Mouse (Mus musculus) C2C12 (cell line): Measurements from ENCODE around the gene Psma5.

Experiments
- CEBPB ChIP-seq: IDR thresholded peaks from one replicate; pipeline ENCODE4 v1.6.1; 2011; ENCODE audit warnings: low read depth, mild to moderate bottlenecking, control low read depth, moderate library complexity
- CTCF ChIP-seq: IDR thresholded peaks from one replicate; pipeline ENCODE4 v1.5.1; 2011; ENCODE audit not compliant: control insufficient read depth, insufficient read depth, insufficient read length
- FOSL1 ChIP-seq: IDR thresholded peaks from one replicate; pipeline ENCODE4 v1.8.0; 2011; ENCODE audit warnings: mild to moderate bottlenecking, low read length; ENCODE audit not compliant: poor library complexity, insufficient read depth, severe bottlenecking
- MAX ChIP-seq: IDR thresholded peaks from one replicate; pipeline ENCODE4 v1.6.1; 2011; ENCODE audit warnings: mild to moderate bottlenecking, control low read depth
- MYOD1 ChIP-seq: IDR thresholded peaks from one replicate; pipeline ENCODE4 v1.6.1; 2011; ENCODE audit warnings: low read depth; ENCODE audit not compliant: control insufficient read depth, insufficient read length
- MYOG ChIP-seq: IDR thresholded peaks from one replicate; pipeline ENCODE4 v1.6.1; 2011; ENCODE audit not compliant: control insufficient read depth, insufficient read length; ENCODE audit errors: extremely low read depth
- USF1 ChIP-seq: IDR thresholded peaks from one replicate; pipeline ENCODE4 v1.6.1; 2011; ENCODE audit warnings: low read depth, mild to moderate bottlenecking, control low read depth, moderate library complexity

DNA sequence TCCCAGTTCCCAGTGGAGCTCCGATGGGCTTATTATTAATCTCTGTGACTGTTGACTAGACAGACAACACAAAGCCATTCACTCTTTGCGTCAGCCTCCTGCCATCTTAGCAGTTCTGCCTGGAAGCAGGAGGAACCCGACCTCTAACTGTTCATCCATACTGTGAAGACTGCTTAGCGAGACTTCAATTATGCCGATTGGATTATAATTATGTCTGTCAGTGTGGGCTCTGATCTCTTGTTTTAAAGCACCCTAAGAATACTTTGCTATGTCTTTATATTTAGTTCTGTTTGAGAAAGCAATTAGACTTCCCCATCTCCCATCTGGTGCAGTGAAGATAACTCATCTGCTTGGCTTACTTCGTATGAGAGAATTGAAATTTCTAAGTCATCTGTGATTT is 50.8 kb downstream of the Psma5 start:
- TF ChIP-seq CTCF (no peak), USF1 (no peak), MAX (no peak), CEBPB (no peak), MYOG (no peak), MYOD1 (no peak), FOSL1 (no peak)
